Mouse (Mus musculus) stomach, postnatal 0 days (tissue): ENCODE data around the gene Myl4.

Experiments
- CTCF ChIP-seq: IDR thresholded peaks from 2 replicates; pipeline ENCODE4 v1.5.1; 2016; ENCODE audit warnings: antibody characterized with exemption, low read depth, mild to moderate bottlenecking, moderate library complexity
- EP300 ChIP-seq: optimal IDR thresholded peaks from 2 replicates; pipeline ENCODE3; 2016; ENCODE audit warnings: antibody characterized with exemption

GRCm38 (mm10) chr11:104609733-104610132 lies 59.3 kb downstream of the Myl4 start:
- TF ChIP-seq CTCF (no peak), EP300 (no peak)
